Mouse (Mus musculus): ENCODE results near the gene Tubd1.

- TF ChIP-seq CTCF (conservative IDR thresholded peaks at IDR 0.05; ENCODE audit: low read length): no peak
- TF ChIP-seq NANOG (IDR thresholded peaks at IDR 0.05; ENCODE audit: borderline replicate concordance, low read length): no peak
- TF ChIP-seq POU5F1 (IDR thresholded peaks at IDR 0.05; ENCODE audit: borderline replicate concordance, low read length): no peak
These were observed 29.6 kb downstream of the Tubd1 start for GRCm38 (mm10) chr11:86574408-86574807.

Data from E14TG2a.4 (cell line).